Mouse (Mus musculus): Measurements from ENCODE around the gene Shank3.

Gene Shank3

GRCm38 (mm10) chr15:89524611-89525415, 25.4 kb downstream of the Shank3 start:
- no peak for DNase-seq (ENCODE audit: extremely low spot score)

- no peak for DNase-seq (ENCODE audit: extremely low spot score)
Observed at GRCm38 (mm10) chr15:89525464-89525863, 26.0 kb downstream of the Shank3 start.

DNA sequence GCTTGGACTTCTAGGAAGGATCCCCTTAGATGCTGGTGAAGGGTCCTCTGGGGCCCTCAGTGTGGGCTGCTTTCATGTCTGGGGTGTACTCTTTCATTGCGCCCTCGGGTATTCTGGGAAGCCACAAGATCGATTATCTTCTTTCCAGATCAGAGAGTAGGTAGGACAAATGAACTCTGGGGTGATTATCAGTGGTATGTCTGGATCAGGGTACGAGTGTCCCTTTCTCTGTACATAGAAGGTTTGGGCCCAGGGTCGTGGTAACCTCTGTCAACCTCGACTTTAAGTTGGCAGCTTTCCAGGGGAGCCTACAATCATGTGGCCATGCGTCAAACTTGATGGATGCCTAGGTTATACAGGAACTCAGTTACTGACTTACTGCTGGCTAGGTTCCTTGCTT, 26.5 kb downstream of the Shank3 start:
- no peak for DNase-seq (ENCODE audit: extremely low spot score)

DNA sequence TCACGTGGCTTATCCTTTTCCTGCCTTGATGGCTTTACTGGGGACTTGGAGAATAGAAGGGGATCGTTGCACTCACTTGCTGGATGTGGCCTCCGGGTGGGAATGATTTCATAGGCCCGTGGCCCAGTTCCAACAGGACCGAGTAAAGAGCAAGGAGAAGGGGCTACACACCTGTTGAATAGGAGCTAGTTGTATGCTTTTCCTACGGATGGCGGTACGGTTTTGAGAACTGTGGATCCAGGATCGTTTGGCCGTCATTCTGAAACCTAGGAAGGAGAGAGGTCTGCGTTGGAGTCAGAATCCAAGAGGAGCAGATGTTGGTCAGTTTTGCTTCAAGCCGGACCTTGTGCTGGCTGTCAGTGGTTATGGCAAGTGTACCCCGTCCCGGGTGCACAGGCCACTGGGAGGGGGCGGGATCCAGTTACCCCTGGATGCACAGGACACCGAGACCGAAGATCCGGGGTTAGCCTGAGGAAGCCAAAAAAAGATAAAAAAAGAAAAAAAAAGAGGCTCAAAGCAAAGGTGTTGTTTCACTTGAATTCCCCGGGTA, 27.4 kb downstream of the Shank3 start:
- no peak for DNase-seq (ENCODE audit: extremely low spot score)

DNA sequence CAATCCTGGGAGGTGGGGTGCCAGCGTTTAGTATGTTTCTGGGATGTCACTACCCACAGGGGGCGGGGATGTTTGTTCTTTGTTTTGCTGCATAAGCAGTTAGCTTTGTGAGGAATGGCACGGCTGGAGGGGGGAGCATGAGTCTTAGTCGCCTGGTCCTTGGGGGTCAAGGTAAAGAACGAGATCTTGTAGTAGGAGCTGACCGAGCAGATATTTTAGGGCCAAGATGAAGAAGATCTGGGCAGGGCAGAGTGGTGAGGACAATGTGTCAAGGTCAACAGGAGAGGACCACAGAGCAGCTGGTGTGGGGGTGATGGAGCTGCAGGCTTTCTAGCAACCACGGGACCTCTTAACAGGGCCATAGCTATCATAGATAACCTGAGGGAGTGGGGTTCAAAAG, 28.0 kb downstream of the Shank3 start:
- DNase-seq (ENCODE audit: extremely low spot score): no peak

DNA sequence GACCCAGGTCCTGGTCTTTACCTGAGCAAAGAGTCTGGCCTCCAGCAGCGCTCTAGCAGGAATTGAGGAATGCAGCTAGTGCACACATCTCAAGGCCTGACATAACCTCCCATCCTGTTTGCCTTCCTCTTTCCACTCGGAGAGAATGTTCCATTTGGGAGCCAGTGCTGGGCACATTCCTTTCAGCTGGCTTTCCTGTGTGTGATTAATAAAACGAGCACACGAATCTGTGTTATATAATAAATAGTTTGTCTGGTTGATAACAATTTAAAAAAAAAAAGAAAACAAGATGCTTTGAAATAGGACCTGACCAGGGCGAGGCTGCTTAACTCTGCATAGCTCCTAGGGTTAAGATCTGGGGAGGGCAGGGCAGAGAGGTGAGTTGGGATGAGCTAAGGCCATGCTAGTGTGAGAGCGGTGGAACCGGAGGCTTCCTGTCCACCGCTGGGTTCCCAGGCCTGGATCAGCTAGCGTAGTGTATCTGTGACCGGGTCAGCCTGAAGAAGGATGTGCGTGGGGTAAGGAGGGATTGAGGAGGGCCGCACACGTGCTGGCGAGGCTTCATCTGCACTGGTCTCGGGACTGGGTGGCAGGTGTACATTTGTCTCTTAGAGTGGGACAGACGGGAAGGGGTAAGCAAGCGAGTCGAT, 28.9 kb downstream of the Shank3 start:
- no peak for DNase-seq (ENCODE audit: extremely low spot score)

DNA sequence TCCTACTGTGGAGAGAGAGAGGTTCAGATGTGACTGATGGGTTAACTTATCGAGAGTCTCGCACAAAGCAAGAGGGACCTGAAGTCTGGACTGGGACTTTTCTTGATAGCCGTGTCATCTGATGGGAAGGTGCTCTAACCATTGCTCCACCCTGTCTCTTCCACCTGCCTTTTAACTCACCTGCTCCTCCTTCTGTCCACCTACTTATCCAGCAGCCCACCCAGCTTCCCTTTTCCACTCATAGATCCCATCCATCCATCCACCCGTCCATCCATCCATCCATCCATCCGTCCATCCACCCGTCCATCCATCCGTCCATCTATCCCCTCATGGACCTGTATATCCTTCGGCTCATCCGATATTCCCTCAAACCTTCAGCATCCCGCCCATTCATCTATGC, 29.5 kb downstream of the Shank3 start:
- DNase-seq (ENCODE audit: extremely low spot score): no peak

DNA sequence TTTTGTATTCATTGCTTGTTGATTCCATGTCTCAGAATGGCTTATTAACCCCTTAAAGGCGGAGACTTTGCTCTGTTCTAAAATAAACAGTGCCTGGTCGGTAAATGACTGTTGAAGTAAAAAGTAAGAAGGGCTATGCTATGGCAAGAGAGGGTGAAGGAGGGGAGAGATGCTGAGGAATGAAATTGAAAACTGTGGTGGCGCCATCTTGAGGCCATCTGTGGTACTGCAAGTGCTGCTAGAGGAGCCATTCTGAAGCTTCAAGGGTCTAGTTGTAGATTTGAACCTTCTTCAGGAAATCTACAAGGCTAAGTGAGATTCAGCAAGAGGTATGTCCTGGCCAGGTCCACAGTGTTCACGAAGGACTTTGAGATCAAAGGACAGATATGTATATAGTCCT, 30.9 kb downstream of the Shank3 start:
- peak; percentile 71 for DNase-seq (ENCODE audit: extremely low spot score)

DNA sequence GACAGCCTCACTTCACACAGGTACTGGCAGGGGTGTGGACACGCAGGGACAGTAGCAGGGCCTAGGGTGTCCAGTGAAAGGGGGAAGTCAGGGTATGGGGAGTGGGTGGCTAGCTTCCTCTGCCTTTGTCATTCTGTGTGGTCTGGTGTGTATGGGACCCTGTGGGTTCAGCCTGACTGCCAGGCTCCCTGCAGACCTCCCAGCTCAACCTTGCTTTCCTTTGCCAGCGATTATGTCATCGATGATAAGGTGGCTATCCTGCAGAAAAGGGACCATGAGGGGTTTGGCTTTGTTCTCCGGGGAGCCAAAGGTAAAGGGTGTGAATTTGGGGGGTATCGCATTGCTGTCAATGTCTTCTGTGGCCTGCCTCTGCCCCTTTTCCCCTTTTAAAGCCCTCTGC, 32.0 kb downstream of the Shank3 start:
- DNase-seq (ENCODE audit: extremely low spot score): no peak

DNA sequence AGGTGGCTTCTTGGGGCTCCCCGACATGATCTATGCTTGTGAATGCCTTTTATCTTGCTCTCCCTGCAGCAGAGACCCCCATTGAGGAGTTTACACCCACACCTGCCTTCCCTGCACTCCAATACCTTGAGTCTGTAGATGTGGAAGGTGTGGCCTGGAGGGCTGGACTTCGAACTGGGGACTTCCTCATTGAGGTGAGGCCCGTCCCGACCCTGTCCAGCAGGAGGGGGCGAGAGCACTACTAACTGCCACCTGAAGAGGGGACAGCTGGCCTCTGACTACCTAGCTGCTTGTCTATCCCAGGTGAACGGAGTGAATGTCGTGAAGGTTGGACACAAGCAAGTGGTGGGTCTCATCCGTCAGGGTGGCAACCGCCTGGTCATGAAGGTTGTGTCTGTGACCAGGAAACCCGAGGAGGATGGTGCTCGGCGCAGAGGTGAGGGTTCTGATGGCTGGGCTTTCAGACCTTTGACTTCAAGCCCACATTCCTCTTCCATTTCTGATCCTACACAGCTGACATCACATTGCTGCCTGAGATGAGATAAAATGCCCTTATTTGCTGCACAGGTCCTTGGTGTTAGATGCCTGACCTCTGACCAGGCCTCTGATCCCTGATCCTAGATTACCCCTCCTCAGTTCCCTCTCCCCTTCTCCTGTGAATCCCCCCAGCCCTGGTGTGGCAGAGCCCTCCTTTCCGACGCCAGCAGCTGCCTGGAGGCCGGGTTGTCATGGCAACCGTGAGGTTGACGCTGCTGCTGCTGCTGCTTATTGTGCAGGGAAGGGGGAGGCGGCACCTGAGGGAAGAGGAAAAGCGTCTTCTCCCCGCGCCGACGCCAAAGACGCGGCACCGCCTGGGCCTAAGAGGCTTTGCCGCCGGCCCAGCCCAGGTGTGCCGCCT, 32.9 kb downstream of the Shank3 start:
- peak; percentile 65 for DNase-seq (ENCODE audit: extremely low spot score)

DNA sequence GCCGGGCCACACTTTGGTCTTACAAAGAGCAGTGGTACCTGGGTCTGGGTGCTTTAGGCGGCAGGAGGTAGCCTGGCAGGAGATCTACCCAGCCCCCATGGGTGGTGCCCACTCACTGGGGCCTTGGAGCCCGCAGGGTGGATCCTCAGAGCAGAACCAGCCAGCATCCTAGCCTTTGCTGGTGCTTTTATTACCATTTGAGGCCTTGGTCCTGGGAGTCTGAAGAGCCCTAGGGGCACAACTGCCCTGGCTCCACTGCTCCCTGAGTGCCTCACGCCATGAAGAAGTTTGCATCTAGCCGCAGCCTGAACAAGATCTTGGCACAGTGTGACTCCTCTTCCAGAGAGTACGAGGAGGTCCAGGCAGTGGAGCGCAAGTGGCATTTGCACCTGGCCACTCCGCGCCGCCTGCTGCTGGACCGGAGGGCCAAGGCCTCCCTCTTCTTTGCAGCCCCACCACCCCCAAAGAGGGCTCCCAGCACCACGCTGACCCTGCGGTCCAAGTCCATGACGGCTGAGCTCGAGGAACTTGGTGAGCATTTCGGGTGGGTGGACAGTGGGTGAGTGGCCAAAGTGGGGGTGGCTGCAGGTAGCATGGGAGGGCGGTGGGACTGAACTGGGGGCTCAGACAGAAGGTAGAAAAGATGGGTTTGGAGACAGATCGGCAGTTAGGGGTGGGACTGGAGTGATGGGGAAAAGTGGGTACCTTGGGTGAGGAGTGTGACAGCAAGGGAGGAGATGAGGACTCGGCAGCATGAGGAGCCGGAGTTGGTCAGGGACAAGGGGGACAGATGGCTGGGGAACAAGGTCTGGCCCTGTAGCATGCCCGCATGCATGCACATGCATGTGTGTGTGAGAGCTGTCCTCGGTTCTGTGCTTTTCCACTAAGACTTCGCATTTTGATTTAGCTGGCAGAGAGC, 33.8 kb downstream of the Shank3 start:
- no peak for DNase-seq (ENCODE audit: extremely low spot score)

GRCm38 (mm10) chr15:89533843-89534207, 34.4 kb downstream of the Shank3 start:
- DNase-seq (ENCODE audit: extremely low spot score): no peak

GRCm38 (mm10) chr15:89544171-89544570, 44.7 kb downstream of the Shank3 start:
- DNase-seq (ENCODE audit: extremely low spot score): no peak

DNA sequence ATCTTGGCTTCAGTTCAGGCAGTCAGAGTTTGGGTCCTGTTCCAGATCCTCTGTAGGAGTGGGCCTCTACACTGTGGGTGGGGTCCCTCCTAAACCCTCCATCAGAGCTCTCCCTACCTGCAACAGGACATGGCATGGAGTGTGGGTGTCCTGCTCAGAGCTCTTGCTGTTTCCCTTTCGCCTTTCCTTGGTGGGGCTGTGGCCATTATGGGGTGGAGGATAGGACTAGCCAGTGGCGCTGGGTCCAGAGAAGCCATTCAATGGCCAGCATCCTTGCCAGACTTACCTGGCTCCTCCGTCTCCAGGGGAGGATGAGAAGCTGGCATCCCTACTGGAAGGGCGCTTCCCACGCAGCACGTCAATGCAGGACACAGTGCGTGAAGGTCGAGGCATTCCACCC, 47.9 kb downstream of the Shank3 start:
- DNase-seq (ENCODE audit: extremely low spot score): no peak

DNA sequence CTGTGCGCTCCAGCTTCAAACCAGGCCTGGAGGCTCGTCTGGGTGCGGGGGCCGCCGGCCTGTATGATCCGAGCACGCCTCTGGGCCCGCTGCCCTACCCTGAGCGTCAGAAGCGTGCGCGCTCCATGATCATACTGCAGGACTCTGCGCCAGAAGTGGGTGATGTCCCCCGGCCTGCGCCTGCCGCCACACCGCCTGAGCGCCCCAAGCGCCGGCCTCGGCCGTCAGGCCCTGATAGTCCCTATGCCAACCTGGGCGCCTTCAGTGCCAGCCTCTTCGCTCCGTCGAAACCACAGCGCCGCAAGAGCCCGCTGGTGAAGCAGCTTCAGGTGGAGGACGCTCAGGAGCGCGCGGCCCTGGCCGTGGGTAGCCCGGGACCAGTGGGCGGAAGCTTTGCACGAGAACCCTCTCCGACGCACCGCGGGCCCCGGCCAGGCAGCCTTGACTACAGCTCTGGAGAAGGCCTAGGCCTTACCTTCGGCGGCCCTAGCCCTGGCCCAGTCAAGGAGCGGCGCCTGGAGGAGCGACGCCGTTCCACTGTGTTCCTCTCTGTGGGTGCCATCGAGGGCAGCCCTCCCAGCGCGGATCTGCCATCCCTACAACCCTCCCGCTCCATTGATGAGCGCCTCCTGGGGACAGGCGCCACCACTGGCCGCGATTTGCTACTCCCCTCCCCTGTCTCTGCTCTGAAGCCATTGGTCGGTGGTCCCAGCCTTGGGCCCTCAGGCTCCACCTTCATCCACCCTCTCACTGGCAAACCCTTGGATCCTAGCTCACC, 48.6 kb downstream of the Shank3 start:
- DNase-seq (ENCODE audit: extremely low spot score): peak; percentile 79

GRCm38 (mm10) chr15:89548837-89549236, 49.4 kb downstream of the Shank3 start:
- DNase-seq (ENCODE audit: extremely low spot score): no peak

DNA sequence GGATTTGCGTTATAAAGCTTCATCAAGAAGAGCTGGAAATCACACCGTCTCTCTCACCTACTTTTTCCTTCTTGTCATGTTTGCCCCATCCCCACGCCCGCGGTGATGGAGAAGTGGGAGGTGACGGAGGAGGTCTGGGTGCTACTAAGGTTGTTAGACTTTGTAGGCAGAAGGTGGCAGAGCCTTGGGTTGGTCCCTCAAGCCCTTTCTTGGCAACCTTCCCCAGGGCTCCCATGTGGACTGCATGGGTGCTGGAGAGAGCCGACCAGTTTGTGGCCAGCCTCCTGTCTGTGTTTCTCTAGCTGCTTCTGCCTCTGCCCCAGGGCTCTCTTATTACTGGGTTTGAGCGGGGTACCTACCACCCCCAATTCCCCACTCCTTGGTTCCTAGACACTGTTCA, 51.1 kb downstream of the Shank3 start:
- no peak for DNase-seq (ENCODE audit: extremely low spot score)

DNA sequence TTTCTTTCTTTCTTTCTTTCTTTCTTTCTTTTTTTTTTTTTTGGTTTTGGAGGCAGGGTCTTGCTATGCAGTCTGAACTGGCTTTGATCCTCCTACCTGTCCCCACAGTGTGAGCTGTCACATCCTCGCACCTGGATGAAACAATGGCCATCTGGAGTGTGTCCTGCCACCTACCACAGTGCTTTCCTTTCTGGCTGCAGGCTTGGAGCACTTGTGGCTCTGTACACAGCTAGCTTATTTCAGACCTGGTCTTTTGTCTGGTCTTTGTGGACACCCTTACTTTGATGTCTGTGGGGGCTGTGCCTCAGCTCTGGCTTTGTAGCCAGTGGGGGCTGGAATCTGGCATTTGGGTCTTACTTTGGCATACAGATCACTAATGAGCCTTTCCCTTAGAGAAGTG, 52.3 kb downstream of the Shank3 start:
- DNase-seq (ENCODE audit: extremely low spot score): no peak

DNA sequence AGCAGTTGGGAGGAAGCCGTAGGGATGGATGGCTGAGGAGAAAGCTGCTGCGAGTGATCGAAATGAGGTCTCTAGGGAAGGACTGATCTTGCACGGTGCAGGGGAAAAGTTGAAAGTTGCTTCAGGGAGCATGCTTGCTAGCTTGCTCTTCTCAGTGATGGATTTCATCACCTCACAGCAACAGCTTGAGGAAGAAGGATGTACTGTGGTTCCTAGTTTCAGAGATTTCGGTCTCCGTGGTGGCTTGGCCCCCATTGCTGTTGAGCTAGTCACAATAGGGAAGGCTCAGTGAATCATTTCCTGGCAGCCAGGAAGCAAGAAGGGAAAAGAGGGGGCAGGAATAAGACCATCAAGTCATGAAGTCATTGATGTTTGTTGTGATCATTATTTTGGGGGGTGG, 56.2 kb downstream of the Shank3 start:
- no peak for DNase-seq (ENCODE audit: extremely low spot score)

DNA sequence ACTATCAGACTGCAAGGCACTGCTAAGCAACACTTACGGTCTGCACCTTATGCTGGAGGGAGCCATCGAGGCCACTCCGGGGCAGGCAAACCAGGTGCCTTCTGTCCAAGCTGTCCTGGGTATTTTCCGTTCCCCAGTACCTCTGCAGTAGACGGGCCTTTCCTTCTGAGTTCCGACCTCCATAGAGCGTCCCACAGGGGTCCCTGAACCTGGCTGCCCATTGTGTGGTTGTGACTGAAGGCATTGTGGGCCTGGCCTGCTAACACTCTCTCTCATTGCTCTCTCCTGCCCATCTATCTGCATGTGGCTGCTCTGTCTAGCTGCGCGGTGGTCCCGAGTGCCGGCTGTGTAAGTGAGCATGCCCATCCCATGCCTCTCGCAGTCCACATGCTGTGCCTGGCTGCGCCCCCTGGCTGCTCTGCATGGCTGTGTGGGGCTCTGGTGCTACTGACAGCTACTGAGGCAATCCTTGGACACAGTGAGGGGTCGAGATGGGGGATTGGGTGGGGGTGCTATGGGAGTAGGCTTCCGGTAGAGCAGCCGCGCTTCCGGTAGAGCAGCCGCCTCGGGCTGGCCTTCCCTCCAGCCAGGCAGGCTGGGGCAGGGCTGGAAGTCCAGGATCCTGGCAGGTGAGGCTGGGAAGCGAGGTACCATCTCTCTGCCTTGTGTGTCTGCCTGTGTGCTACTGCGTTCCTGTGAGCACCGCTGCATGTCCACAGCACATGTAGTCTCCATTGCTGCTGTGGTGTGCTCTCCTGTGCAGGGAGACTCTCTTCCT, 57.2 kb downstream of the Shank3 start:
- DNase-seq (ENCODE audit: extremely low spot score): peak; percentile 58
